Mouse (Mus musculus): ENCODE measurements around the gene Cdc42se2. TPM values are rescaled to one million over a fixed set of nuclear protein-coding genes. Genes with fewer than 3 reads are reported as not detected.

The Cdc42se2 gene
- polyA plus RNA-seq, 1 experiment from 2014 or later, result 135 TPM

DNA sequence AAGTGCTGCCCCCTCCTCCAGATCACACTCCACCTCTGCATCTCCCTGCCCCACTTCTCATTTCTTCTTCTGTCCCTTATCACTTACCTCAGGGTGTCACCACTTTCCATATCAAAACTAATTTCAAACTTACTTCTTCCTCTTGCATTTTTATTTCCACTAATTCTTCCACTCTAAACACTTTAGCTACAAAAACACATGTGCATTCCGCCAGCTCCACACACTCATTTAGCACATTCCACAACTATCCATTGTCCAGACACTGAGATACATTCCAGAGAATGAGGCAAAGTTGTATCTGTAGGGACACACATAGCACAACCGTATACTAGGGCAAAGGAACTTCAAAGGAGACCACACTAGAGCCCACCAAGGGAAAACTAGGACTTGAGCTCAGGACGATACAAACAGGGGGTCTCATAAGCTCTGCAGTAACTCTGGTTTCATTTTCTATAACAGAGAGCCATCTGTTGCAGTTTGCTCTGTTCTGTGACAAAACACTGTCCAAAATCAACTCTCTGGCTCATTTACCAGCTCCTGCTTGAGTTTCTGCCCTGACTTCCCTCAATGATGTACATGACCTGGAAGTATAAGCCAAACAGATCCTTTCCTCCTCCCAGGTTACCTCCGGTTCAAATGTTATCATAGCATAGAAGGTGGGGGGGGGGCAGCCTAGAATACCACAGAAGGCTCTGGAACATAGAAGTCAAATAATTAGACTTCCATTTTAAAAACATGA is 11.7 kb downstream of the Cdc42se2 start:
- DNase-seq (ENCODE audit: low spot score) (no peak), ATAC-seq (ENCODE audit: insufficient number of reproducible peaks, low FRiP score, low TSS enrichment, low read depth) (no peak)
- Histone ChIP-seq H3K4me1 (ENCODE audit: control insufficient read depth, insufficient read depth, low read length) (no peaks in the 10 kb centered on the region), H3K27ac (replicated peaks; ENCODE audit: low read depth, low read length) (no peak overlapping the region), H3K4me2 (ENCODE audit: low read depth, severe bottlenecking) (no peak overlapping the region), H3K9ac (ENCODE audit: low read length) (no peak overlapping the region), H3K36me3 (ENCODE audit: control insufficient read depth, insufficient read depth, low read length) (no peaks in the 10 kb centered on the region), H3K4me3 (ENCODE audit: low read depth, low read length) (no peak overlapping the region), H3K27me3 (ENCODE audit: control insufficient read depth, insufficient read depth, low read length) (no peaks in the 10 kb centered on the region), H3K9me3 (ENCODE audit: control insufficient read depth, low read length) (no peaks in the 10 kb centered on the region)
- WGBS, result 89% methylated on average over 4 of the region's 4 CpGs

DNA sequence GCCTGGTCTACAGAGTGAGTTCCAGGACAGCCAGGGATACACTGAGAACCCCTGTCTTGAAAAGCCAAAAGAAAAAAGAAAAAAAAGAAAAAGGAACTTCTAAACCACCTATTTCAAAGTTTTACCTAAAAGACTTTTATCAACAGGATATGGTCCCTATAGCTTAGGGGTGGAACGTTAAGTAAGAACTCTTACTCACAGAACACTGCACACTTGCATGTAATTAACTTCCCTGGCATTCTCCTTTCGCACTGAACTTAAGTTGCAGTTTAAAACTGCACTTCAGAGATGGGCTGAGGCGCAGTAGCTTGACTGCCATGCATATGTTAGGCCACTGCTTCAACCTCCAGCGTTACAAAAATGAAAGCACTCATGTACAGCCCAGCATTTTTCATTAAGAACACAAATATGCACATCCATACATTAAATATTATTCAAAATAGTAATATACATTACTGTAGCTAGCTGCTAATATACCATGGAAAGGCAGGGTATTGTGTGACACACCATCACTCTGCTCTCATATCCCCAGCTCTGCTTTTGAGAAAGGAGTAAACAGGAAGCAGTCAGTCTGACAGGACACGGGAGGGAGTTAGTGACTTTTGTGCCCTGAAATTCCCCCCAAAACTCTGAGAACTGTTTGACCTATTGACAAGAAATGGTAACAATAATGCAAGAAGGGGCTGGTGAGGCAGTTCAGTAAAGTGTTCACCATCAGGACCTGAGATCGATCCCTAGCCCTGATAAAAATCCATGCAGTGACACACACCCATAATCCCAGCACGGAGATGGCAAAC is 13.0 kb downstream of the Cdc42se2 start:
- Histone ChIP-seq H3K9me3 (ENCODE audit: control insufficient read depth, low read length) (no peaks in the 10 kb centered on the region), H3K4me2 (ENCODE audit: low read depth, severe bottlenecking) (no peak overlapping the region), H3K27ac (replicated peaks; ENCODE audit: low read depth, low read length) (no peak overlapping the region), H3K4me3 (ENCODE audit: low read depth, low read length) (no peak overlapping the region), H3K9ac (ENCODE audit: low read length) (no peak overlapping the region), H3K27me3 (ENCODE audit: control insufficient read depth, insufficient read depth, low read length) (no peaks in the 10 kb centered on the region), H3K4me1 (ENCODE audit: control insufficient read depth, insufficient read depth, low read length) (no peaks in the 10 kb centered on the region), H3K36me3 (ENCODE audit: control insufficient read depth, insufficient read depth, low read length) (no peaks in the 10 kb centered on the region)
- ATAC-seq (ENCODE audit: insufficient number of reproducible peaks, low FRiP score, low TSS enrichment, low read depth), result no peak
- WGBS, result 84% methylated on average over 7 of the region's 7 CpGs
- no peak for DNase-seq (ENCODE audit: low spot score)

DNA sequence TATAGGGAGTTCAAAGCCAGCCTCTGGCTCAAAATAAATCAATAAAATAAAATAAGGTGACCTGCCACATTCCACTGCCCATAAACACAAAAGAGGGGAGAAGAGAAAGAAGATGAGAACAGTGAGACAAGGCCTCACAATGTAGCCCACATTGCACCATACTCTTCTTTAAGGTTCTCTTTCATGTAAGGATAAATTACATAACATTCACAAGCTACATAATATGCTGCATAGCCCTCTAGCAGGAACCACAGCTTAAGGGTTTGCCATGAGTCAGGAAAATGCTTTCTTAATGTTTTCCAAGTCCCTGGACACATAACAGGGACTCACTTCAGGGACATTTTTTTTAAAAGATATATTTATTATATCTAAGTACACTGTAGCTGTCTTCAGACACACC is 15.9 kb downstream of the Cdc42se2 start:
- Histone ChIP-seq H3K4me3 (ENCODE audit: low read depth, low read length) (no peak overlapping the region), H3K27ac (replicated peaks; ENCODE audit: low read depth, low read length) (no peak overlapping the region), H3K36me3 (ENCODE audit: control insufficient read depth, insufficient read depth, low read length) (no peaks in the 10 kb centered on the region), H3K27me3 (ENCODE audit: control insufficient read depth, insufficient read depth, low read length) (no peaks in the 10 kb centered on the region), H3K9me3 (ENCODE audit: control insufficient read depth, low read length) (no peaks in the 10 kb centered on the region), H3K4me2 (ENCODE audit: low read depth, severe bottlenecking) (no peak overlapping the region), H3K9ac (ENCODE audit: low read length) (no peak overlapping the region), H3K4me1 (ENCODE audit: control insufficient read depth, insufficient read depth, low read length) (no peaks in the 10 kb centered on the region)
- ATAC-seq (ENCODE audit: insufficient number of reproducible peaks, low FRiP score, low TSS enrichment, low read depth) (no peak), DNase-seq (ENCODE audit: low spot score) (no peak)

DNA sequence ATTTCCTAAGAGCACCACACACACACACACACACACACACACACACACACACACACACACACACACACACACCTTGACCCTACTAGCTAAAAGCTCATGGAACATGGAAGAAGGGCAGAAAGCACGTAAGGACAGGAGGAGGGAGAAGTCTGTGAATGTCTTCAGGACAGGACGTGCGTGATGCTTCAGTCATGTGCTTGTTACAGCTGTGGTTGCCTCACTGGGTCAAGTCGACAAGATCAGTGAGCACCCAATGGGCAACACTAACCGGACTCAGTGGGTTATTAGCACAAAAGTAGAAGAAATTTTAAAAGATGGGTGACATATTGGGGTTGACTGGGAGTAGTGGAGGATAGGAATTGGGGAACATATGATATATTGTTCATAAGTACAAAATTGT is 17.6 kb downstream of the Cdc42se2 start:
- no peak for ATAC-seq (ENCODE audit: insufficient number of reproducible peaks, low FRiP score, low TSS enrichment, low read depth)
- Histone ChIP-seq H3K36me3 (ENCODE audit: control insufficient read depth, insufficient read depth, low read length) (no peaks in the 10 kb centered on the region), H3K27me3 (ENCODE audit: control insufficient read depth, insufficient read depth, low read length) (no peaks in the 10 kb centered on the region), H3K4me1 (ENCODE audit: control insufficient read depth, insufficient read depth, low read length) (no peaks in the 10 kb centered on the region), H3K9me3 (ENCODE audit: control insufficient read depth, low read length) (no peaks in the 10 kb centered on the region), H3K4me3 (ENCODE audit: low read depth, low read length) (no peak overlapping the region), H3K4me2 (ENCODE audit: low read depth, severe bottlenecking) (no peak overlapping the region), H3K9ac (ENCODE audit: low read length) (no peak overlapping the region), H3K27ac (replicated peaks; ENCODE audit: low read depth, low read length) (no peak overlapping the region)
- WGBS, result 85% methylated on average over 5 of the region's 5 CpGs
- DNase-seq (ENCODE audit: low spot score), result no peak

DNA sequence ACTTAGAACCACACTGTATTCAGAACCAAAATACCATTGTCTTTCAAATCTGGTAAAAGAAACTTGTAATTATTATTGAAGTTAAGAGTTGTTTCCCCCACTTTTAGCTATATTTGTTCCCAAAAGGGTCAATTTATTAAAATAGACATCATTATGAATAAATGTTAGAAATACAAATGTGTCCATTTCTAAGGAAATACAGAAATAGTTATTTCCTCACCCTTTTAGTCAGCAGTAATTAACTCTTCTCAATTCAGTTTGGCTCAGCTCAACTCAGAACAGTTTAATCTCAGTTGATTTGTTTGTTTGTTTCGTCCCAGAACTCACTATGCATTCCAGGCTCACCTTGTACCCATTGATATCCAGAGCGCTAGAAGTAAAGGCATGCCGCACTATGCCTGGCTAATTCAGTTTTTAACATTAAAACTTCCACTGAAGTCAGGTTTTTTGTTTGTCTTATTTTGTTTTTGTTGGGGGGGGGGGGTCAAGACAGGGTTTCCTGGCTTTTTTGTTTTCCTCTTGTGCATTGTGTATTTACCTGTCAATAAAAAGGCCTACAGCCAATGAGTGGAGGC is 19.3 kb downstream of the Cdc42se2 start:
- H3K36me3 ChIP-seq (ENCODE audit: control insufficient read depth, insufficient read depth, low read length), result no peaks in the 10 kb centered on the region
- no peak overlapping the region for H3K9ac ChIP-seq (ENCODE audit: low read length)
- H3K9me3 ChIP-seq (ENCODE audit: control insufficient read depth, low read length), result no peaks in the 10 kb centered on the region
- no peak overlapping the region for H3K4me3 ChIP-seq (ENCODE audit: low read depth, low read length)
- H3K4me1 ChIP-seq (ENCODE audit: control insufficient read depth, insufficient read depth, low read length), result no peaks in the 10 kb centered on the region
- WGBS, result 94% methylated on average over 3 of the region's 3 CpGs
- ATAC-seq (ENCODE audit: insufficient number of reproducible peaks, low FRiP score, low TSS enrichment, low read depth) (no peak), DNase-seq (ENCODE audit: low spot score) (no peak)
- H3K4me2 ChIP-seq (ENCODE audit: low read depth, severe bottlenecking), result no peak overlapping the region
- H3K27me3 ChIP-seq (ENCODE audit: control insufficient read depth, insufficient read depth, low read length), result no peaks in the 10 kb centered on the region
- no peak overlapping the region for H3K27ac ChIP-seq (replicated peaks; ENCODE audit: low read depth, low read length)

DNA sequence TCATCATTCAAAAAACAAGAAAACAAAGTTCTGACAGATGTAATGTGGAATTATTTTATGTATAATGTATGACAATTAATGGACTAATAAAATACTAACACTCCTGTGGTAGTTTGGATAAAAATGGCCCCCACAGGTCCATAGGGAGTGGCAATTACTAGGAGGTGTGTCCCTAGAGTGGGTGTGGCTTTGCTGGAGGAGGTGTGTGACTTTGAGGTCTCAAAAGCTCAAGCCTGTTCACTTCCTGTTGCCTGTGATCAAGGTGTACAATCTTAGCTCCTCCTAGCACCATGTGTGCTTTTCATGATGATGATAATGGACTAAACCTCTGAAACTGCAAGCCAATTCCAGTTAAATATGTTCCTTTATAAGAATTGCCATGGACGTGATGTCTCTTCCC is 22.7 kb downstream of the Cdc42se2 start:
- Histone ChIP-seq H3K36me3 (ENCODE audit: control insufficient read depth, insufficient read depth, low read length) (no peaks in the 10 kb centered on the region), H3K9ac (ENCODE audit: low read length) (no peak overlapping the region), H3K9me3 (ENCODE audit: control insufficient read depth, low read length) (no peaks in the 10 kb centered on the region), H3K4me1 (ENCODE audit: control insufficient read depth, insufficient read depth, low read length) (no peaks in the 10 kb centered on the region), H3K4me2 (ENCODE audit: low read depth, severe bottlenecking) (no peak overlapping the region), H3K27ac (replicated peaks; ENCODE audit: low read depth, low read length) (no peak overlapping the region), H3K27me3 (ENCODE audit: control insufficient read depth, insufficient read depth, low read length) (no peaks in the 10 kb centered on the region), H3K4me3 (ENCODE audit: low read depth, low read length) (no peak overlapping the region)
- DNase-seq (ENCODE audit: low spot score) (no peak), ATAC-seq (ENCODE audit: insufficient number of reproducible peaks, low FRiP score, low TSS enrichment, low read depth) (no peak)
- 93% methylated on average over 1 of the region's 1 CpGs for whole genome bisulfite sequencing

DNA sequence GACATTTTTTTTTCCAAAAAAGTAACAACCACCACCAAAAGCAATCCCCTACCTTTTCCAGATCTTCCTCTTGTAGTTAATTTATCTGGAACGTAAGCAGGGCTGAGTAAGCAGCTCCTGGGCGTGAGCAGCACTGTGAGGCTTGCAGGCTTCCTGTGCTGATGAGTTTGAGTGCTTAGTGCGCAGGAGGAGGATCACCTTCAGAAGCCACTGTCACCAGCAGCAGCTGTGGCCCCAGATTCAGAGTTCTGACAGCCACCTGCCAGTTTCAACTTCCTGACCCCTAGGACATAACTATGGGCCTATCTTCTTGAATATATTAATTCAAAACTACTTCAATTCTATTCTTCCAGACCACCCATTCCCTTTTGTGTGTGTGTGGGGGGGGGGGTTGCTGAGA is 23.4 kb downstream of the Cdc42se2 start:
- WGBS, result 84% methylated on average over 3 of the region's 3 CpGs
- H3K4me1 ChIP-seq (ENCODE audit: control insufficient read depth, insufficient read depth, low read length), result no peaks in the 10 kb centered on the region
- no peak overlapping the region for H3K9ac ChIP-seq (ENCODE audit: low read length)
- H3K36me3 ChIP-seq (ENCODE audit: control insufficient read depth, insufficient read depth, low read length), result no peaks in the 10 kb centered on the region
- no peak for DNase-seq (ENCODE audit: low spot score)
- H3K9me3 ChIP-seq (ENCODE audit: control insufficient read depth, low read length), result no peaks in the 10 kb centered on the region
- H3K4me2 ChIP-seq (ENCODE audit: low read depth, severe bottlenecking), result no peak overlapping the region
- no peaks in the 10 kb centered on the region for H3K27me3 ChIP-seq (ENCODE audit: control insufficient read depth, insufficient read depth, low read length)
- ATAC-seq (ENCODE audit: insufficient number of reproducible peaks, low FRiP score, low TSS enrichment, low read depth), result no peak
- no peak overlapping the region for H3K27ac ChIP-seq (replicated peaks; ENCODE audit: low read depth, low read length)
- no peak overlapping the region for H3K4me3 ChIP-seq (ENCODE audit: low read depth, low read length)

DNA sequence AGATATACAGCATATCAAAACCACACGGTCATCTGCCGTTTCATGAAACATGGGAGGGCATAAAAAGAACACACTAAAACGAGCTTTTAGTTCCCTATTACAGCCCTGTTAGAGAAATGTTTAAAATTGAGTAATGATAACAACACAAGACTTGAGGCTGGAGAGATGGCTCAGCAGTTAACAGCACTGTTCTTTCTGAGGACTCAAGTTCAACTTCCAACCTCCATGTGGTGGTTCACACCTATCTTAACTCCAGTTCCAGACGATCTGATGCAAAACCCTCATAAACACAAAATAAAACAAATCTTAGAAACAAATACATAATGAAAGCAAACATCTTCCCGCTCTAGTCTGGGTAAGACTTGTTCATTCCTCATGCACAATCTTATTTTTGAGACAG is 24.7 kb downstream of the Cdc42se2 start:
- no peaks in the 10 kb centered on the region for H3K27me3 ChIP-seq (ENCODE audit: control insufficient read depth, insufficient read depth, low read length)
- no peaks in the 10 kb centered on the region for H3K36me3 ChIP-seq (ENCODE audit: control insufficient read depth, insufficient read depth, low read length)
- DNase-seq (ENCODE audit: low spot score), result no peak
- no peak overlapping the region for H3K4me3 ChIP-seq (ENCODE audit: low read depth, low read length)
- no peaks in the 10 kb centered on the region for H3K4me1 ChIP-seq (ENCODE audit: control insufficient read depth, insufficient read depth, low read length)
- no peak overlapping the region for H3K4me2 ChIP-seq (ENCODE audit: low read depth, severe bottlenecking)
- no peak for ATAC-seq (ENCODE audit: insufficient number of reproducible peaks, low FRiP score, low TSS enrichment, low read depth)
- no peaks in the 10 kb centered on the region for H3K9me3 ChIP-seq (ENCODE audit: control insufficient read depth, low read length)
- WGBS, result 86% methylated on average over 5 of the region's 5 CpGs
- H3K27ac ChIP-seq (replicated peaks; ENCODE audit: low read depth, low read length), result no peak overlapping the region
- H3K9ac ChIP-seq (ENCODE audit: low read length), result no peak overlapping the region

All from limb, embryonic 11.5 days (tissue).